Mouse (Mus musculus) C2C12 (cell line): ENCODE data around the gene Katnb1.

Experiments used
- CTCF ChIP-seq: IDR thresholded peaks from one replicate; pipeline ENCODE4 v1.5.1; 2011; ENCODE audit not compliant: control insufficient read depth, insufficient read depth, insufficient read length
- FOSL1 ChIP-seq: IDR thresholded peaks from one replicate; pipeline ENCODE4 v1.8.0; 2011; ENCODE audit warnings: mild to moderate bottlenecking, low read length; ENCODE audit not compliant: poor library complexity, insufficient read depth, severe bottlenecking
- MAX ChIP-seq: IDR thresholded peaks from one replicate; pipeline ENCODE4 v1.6.1; 2011; ENCODE audit warnings: mild to moderate bottlenecking, control low read depth
- MYOG ChIP-seq: IDR thresholded peaks from one replicate; pipeline ENCODE4 v1.6.1; 2011; ENCODE audit not compliant: control insufficient read depth, insufficient read length; ENCODE audit errors: extremely low read depth

GRCm38 (mm10) chr8:95107306-95107705 is 26.3 kb downstream of the Katnb1 start:
- TF ChIP-seq CTCF: no peak
- no peak for TF ChIP-seq FOSL1
- no peak for TF ChIP-seq MYOG
- no peak for TF ChIP-seq MAX
